Mouse (Mus musculus) Patski (cell line): ENCODE results near the gene Uso1. TPM values are rescaled to one million over a fixed set of nuclear protein-coding genes. Genes with fewer than 3 reads are reported as not detected.

Experiments
- ATAC-seq: fragments of 100-300 bp; one replicate; pipeline ENCODE4 v1.8.0; 2021
- CTCF ChIA-PET: fragments of 350-600 bp; sonication (Branson Sonifier 250); formaldehyde crosslinking; loops from one replicate; lab custom pipeline; 2022; ENCODE audit warnings: inconsistent platforms; lab: Charles Lee
- POLR2A ChIA-PET: fragments of 350-600 bp; sonication (Branson Sonifier 250); formaldehyde crosslinking; loops from one replicate; lab custom pipeline; 2022; ENCODE audit warnings: antibody characterized with exemption, inconsistent platforms; lab: Charles Lee
- DNase-seq: peaks from one replicate; pipeline ENCODE4 v3.0.0-alpha.2; 2011; ENCODE audit warnings: low read depth, low spot score
- H3K27me3 ChIP-seq: fragments of 371-371 bp; one replicate; pipeline ENCODE4 v1.5.1; 2021
- CTCF ChIP-seq: fragments of 100-300 bp; IDR thresholded peaks from one replicate; pipeline ENCODE4 v1.5.1; 2021
- in situ Hi-C: fragments of 300-500 bp; cut with MboI; formaldehyde crosslinking; loops from 3 replicates; pipeline ENCODE4 v1.11.1; 2018; ENCODE audit warnings: low pct_unique_long_range_greater_than_20kb, mixed read lengths
- polyA plus RNA-seq: library from polyadenylated mRNA; unstranded; gene quantifications from one replicate; pipeline ENCODE4 v1.2.3, GENCODE M21; 2021

The Uso1 gene
- polyA plus RNA-seq, 1 experiment from 2014 or later: 96.2 TPM

- H3K27me3 ChIP-seq: no peaks in the 10 kb centered on the region
- no peak for DNase-seq
- ATAC-seq: peak; percentile 56
- in situ Hi-C loops: no loop called here
- TF ChIP-seq CTCF: no peak
- POLR2A ChIA-PET: interaction anchor here (0.5 to 1.1 kb wide), 3 partner anchors 9 to 94 kb away, joined by 3 to 6 read pairs (median 3); partner anchors contain the start of gene Cdkl2
- CTCF ChIA-PET: interaction anchor here (0.9 to 1.3 kb wide), 2 partner anchors 16 to 20 kb away, joined by 3 to 8 read pairs; no protein-coding TSS in a partner anchor
Measured at GRCm38 (mm10) chr5:92138093-92138621, 419 bp downstream of the Uso1 start.

- no peak for TF ChIP-seq CTCF
- in situ Hi-C loops: no loop called here
- no peaks in the 10 kb centered on the region for H3K27me3 ChIP-seq
- POLR2A ChIA-PET: interaction anchor here (0.7 to 1.1 kb wide), 2 partner anchors 8 to 15 kb away, joined by 3 read pairs; no protein-coding TSS in a partner anchor
- CTCF ChIA-PET: interaction anchor here (0.9 to 1.3 kb wide), 3 partner anchors 8 to 21 kb away, joined by 3 to 8 read pairs (median 4); no protein-coding TSS in a partner anchor
- DNase-seq (no peak), ATAC-seq (no peak)
Measured at GRCm38 (mm10) chr5:92139191-92139590, 1.5 kb downstream of the Uso1 start.

- ChIA-PET POLR2A (no interaction called here), CTCF (no interaction called here)
- no peaks in the 10 kb centered on the region for H3K27me3 ChIP-seq
- ATAC-seq (no peak), DNase-seq (no peak)
- no peak for TF ChIP-seq CTCF
- in situ Hi-C loops: no loop called here
Measured at GRCm38 (mm10) chr5:92141696-92142095, 4.0 kb downstream of the Uso1 start.

- ChIA-PET CTCF (no interaction called here), POLR2A (no interaction called here)
- DNase-seq (no peak), ATAC-seq (no peak)
- H3K27me3 ChIP-seq: no peaks in the 10 kb centered on the region
- in situ Hi-C loops: no loop called here
- TF ChIP-seq CTCF: no peak
Measured at GRCm38 (mm10) chr5:92142481-92142880, 4.7 kb downstream of the Uso1 start.

GRCm38 (mm10) chr5:92143665-92144064 is 5.9 kb downstream of the Uso1 start:
- DNase-seq (no peak), ATAC-seq (no peak)
- POLR2A ChIA-PET: no interaction called here
- in situ Hi-C loops: no loop called here
- CTCF ChIA-PET: no interaction called here
- no peak for TF ChIP-seq CTCF
- no peaks in the 10 kb centered on the region for H3K27me3 ChIP-seq

GRCm38 (mm10) chr5:92144954-92145708 is 7.4 kb downstream of the Uso1 start:
- in situ Hi-C loops: no loop called here
- no peak for DNase-seq
- CTCF ChIA-PET: interaction anchor here (1.1 kb wide), 1 partner anchor 27 kb away, joined by 4 read pairs; no protein-coding TSS in a partner anchor

GRCm38 (mm10) chr5:92148248-92148647 is 10.5 kb downstream of the Uso1 start:
- no peak for TF ChIP-seq CTCF
- ATAC-seq (no peak), DNase-seq (no peak)
- in situ Hi-C loops: no loop called here
- CTCF ChIA-PET: no interaction called here
- POLR2A ChIA-PET: no interaction called here
- no peaks in the 10 kb centered on the region for H3K27me3 ChIP-seq

More at GRCm38 (mm10) chr5:92144954-92145708, 7.4 kb downstream of the Uso1 start:
- ATAC-seq: no peak
- TF ChIP-seq CTCF: no peak
- H3K27me3 ChIP-seq: no peaks in the 10 kb centered on the region
- POLR2A ChIA-PET: no interaction called here

- in situ Hi-C loops: no loop called here
- POLR2A ChIA-PET: no interaction called here
- ATAC-seq: no peak
- TF ChIP-seq CTCF: no peak
- DNase-seq: no peak
- CTCF ChIA-PET: interaction anchor here (1.2 to 1.6 kb wide), 3 partner anchors 13 to 90 kb away, joined by 3 read pairs; no protein-coding TSS in a partner anchor
- H3K27me3 ChIP-seq: no peaks in the 10 kb centered on the region
Measured at GRCm38 (mm10) chr5:92149330-92149982, 11.7 kb downstream of the Uso1 start.

- no peaks in the 10 kb centered on the region for H3K27me3 ChIP-seq
- POLR2A ChIA-PET: interaction anchor here (0.6 kb wide), 1 partner anchor 88 kb away, joined by 3 read pairs; no protein-coding TSS in a partner anchor
- in situ Hi-C loops: no loop called here
- no peak for ATAC-seq
- no peak for TF ChIP-seq CTCF
- CTCF ChIA-PET: no interaction called here
- no peak for DNase-seq
Measured at GRCm38 (mm10) chr5:92154861-92155260, 17.1 kb downstream of the Uso1 start.

- ChIA-PET CTCF (no interaction called here), POLR2A (no interaction called here)
- in situ Hi-C loops: no loop called here
- DNase-seq: no peak
- TF ChIP-seq CTCF: no peak
- no peak for ATAC-seq
- H3K27me3 ChIP-seq: no peaks in the 10 kb centered on the region
Measured at GRCm38 (mm10) chr5:92165976-92166375, 28.2 kb downstream of the Uso1 start.
